Mouse (Mus musculus) frontal cortex, postnatal 10 days (tissue): ENCODE data around the gene Rel.
"Not testable (repeated sequence)": the region's sequence is repeated elsewhere in the genome, so short reads cannot be mapped to it uniquely, and the experiment has no call there.

Experiments
- DNase-seq, 2 experiments: peaks; one replicate each; pipeline ENCODE4 v3.0.0; 2022; ENCODE audit warnings: low spot score in 2 of 2, mixed read lengths in 1 of 2

The Rel gene

DNA sequence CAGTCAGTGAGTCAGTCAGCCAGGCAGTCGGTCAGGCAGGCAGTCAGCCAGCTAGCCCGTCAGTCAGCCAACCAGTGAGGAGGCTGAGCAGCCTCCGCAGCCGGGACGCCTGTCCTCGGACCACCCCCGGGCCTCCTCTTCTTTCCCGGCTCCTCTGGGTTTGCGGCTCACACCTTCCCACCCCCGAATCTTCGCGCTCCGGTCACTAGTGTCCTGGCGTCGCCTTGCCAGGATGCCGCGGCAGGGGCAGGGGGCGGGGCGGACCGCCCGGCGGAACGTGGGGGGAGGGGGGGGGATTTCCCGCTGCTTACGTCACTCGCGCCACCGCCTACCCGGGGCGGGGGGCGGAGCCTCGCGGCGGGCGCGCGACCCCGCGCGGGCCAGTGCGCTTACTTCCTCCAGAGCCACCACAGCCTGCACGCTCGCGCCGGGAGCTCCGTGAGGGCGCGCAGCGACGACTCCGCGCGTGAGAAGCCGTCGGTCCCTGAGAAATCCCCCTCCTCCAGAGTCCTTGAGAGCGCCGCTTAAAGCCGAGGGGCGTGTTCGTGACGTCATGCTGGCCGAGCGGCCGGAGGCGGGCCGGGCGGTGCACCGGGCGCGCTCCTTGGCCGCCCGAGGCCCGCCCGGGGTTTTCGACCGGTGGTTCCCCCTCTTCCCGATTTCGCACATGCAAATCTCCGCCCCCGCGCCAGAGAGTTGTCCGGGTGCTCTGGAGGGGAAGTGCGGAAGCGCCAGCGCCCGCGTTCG is at the start of gene Rel:
Rel (minus strand) TSS at position 211 of the 747 bp plus-strand sequence.
- peak; percentile 80 to 86 for DNase-seq

DNA sequence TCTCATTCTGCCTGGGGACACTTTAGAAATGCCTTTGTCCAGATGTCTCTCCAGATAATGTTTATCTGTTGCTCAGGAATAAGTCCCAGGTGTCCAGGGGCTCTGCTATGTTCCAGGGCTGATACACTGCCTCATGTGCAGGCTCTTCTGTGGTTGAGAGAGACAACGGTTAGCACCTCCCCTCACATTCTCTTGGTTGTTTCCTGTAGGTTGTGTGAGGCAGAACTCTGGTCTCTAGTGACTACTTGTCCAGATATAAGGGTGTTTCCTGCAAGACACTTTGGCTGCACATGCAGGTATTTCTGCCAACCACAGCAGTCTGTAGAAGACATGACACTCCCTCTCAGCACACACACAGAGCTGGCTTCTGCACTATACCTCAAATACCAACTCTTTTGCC is 48.0 kb upstream of the Rel start:
- DNase-seq, result no peak

DNA sequence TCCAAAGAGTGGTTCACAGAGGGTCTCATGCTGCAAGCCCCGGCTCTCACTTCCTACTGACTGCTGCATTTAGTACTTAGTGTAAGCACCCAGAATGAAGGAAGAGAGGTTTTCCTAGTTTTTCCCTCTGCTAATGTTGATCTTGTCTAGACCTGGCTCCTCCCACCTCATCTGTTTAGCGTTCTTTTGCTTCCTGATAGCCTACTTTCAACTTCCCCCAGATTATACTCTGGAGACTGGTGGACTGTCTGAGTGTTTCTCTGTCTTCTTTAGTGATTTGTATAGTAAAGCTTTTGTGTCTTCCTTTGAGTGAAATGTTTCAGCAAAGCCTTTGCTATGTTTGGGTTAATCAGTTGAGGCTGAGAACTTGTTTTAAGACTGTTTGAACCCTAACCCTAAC is 40.0 kb upstream of the Rel start:
- no peak for DNase-seq

DNA sequence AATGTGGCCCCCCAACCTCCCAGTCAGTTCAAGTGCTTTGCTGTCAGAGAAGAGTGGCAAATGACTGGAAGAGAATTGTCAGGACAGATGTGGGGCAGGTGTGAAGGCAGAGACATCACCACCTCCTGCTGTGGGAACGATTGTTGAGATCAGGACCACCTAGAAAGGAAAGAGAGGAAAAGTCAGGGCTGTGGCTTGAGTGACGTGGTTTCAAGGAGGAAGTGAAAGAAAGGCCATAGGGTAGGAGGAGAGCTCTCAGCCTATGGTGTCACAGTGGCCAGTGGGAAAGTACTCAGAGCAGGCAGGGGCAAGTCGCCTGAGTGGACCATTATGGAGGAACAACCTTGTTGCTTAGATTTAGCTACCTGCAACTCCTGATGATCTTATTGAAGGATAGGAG is 34.9 kb upstream of the Rel start:
- DNase-seq, result no peak

DNA sequence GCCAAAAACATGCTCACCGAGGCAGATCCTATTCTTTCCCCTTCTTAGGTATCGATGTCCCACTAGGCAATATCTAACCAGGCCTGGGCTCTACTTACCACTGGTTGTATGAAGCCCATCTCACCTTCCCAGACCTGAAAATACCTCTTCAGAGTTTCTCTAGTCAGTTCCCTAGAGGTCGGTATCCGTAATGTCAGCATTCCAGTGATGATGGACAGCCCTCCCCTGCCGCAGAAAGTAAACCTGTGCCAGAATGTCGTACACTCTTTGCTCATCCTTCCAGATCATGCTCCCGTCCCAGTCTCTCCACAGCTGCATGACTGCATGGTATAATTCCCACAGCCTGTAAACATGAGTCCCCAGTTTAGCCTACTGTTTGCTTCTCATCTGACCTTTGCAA is 32.4 kb upstream of the Rel start:
- DNase-seq, result no peak

DNA sequence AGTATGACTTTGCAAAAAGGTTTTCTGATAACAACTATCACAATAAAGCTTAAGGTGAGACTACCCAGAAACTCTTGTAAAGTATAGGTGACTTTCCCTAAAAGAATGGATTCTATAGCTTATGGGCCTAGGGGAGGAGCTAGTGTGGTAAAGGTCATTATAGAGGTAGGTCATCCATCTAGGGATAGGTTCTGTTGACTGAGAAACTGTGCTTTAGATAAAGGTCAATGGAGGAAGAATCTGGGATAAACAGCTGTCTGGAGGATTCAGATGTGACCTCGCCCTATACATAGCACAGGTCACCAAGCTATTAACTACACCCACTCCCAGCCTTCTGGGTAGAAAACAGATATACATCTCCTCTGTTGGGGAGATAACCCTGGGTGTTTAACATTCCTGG is 31.5 kb upstream of the Rel start:
- DNase-seq, result no peak

DNA sequence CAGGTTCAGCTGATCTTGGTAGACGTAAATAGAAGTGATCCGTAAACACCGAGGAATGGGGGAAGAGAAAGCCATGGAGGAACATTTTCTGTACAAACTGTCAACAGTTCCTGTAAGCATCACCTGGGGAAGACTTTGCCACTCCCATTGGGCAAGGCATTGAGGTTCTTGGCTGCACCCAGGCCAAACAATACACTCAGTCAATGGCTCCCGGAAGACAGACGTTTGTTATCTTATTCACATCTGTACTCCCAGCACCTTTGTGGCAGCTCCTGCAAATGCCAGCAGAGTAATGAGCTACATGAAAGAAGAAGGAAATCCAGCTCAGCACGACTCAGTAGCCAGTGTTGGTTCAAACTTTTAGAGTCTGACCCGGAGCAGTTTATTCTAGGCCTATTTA is 31.1 kb upstream of the Rel start:
- no peak for DNase-seq

DNA sequence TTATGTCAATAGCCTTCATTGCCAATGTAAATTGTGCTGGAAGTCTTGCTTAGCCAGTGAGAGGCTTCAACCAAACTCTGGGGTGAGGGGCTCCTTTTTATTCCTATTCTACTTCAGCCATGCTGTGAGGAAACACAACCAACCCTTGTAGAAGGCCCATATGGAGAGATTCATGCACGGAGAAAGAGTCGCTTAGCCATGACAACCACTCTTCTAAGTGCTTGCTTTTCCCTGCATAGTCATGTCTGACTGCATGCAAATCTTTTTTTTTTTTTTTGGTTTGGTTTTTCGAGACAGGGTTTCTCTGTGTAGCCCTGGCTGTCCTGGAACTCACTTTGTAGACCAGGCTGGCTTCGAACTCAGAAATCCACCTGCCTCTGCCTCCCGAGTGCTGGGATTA is 12.9 kb upstream of the Rel start:
- DNase-seq, result not testable (repeated sequence)

DNA sequence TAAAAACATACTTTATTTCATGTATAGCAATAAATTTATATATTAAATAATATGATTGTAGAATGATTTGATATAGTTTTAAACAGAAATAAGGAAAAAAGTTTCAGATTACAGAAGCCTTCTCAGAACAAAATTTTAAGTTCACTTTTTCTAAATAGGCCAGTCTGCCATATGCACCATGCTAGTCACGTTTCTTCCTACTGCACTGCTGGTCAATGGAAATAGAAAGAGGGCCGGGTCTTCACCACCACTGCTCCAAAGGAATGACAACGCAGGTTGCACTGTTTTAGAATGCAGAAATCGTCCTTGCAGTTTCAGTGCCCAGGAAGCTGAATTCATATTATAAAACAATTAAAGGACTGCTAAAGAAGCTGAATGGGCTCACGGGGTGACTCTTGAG is 12.3 kb upstream of the Rel start:
- DNase-seq, result no peak

DNA sequence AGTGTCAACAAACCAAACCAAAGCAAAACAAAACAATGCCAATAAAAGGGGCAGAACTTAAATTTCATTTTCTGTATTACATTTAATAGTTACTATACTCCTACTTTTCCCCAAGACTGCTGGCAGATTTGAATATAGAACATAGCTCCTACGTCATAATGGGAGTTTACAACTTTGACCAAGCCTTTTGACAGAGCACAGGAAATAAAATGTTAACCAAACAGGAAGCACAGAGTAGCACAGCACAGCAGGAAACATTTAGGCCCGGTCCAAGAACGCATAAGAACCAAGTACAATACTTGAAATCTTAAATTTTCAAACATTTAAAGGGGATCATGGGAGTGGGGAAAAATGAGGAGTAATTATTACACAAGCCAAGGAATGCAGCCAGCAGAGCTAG is 11.3 kb upstream of the Rel start:
- no peak for DNase-seq

DNA sequence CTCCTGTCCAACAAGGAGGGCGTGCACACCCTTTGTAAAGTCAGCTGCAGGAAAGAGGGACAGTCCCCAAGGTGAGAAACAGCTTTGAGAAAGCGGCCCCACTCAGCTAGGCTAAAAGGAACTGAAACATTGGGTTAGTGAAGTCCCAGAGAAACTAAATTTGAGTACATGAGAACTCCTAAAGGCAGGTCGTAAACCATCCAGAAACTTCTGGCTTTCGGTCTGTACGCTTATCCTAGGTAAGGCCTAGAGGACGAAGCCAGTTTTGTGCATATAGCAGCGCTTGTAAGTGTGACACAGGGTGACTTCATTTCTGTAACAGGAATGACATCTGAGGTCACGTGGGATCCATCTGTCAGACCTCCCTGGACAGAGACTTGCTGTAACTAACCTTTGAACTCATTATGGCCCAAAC is 8.0 kb upstream of the Rel start:
- no peak for DNase-seq

DNA sequence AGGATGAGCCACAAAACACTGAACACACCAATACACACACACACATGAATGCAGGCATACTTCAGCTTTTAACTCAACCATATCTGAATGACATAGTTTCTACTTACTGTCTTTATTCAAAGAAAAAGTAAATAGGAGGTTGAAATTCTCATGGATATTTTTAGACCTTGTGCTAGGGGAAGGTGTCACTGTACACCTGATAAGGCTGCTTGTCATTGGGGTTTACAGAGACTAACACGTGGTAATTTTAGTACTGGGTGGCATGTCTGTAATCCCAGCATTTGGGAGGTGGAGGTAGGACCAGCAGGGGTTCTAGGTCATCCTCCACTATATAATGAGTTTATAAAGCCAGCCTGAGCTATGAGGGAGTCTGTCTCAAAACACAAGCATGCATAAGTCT is 1.7 kb upstream of the Rel start:
- no peak for DNase-seq

DNA sequence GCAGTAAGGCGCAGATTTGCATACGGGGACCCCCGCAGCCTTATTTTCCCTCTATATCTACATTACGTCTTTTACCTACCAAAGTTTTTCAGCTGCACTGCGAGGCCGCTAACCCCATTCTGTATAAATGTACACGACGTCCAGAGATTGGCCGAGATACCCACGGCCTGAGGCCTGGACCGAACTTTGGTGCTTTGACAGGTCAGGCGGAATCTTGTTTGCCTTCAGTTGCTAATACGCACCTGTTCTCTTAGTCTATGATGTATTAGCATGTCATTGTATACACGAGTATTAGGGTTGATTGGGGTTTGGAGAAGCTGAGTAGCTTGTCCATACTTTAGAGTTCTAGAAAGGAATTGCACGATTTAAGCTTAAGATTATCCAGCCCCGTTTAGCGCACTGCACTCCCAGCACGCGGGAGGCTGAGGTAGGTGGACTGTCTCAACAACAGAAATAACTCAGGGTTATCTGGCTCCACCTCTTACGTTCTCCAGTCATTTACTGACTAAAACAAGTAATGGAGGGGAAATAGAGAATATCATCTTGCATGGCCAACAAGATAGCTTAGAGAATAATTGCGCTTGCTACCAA is 832 bp upstream of the Rel start:
- DNase-seq, result no peak

DNA sequence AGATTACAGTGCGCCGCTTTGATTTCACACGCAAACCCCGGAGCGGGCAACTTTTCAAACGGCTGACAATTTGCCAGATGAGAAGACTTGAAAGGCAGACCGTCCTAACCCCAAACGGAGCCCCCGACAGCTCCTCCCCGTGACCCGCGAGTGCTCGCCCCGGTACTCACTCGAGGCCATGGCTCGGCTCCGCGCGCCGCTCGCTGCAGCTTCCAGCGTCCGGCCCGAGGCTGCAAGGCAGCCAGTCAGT is 335 bp downstream of the Rel start:
- no peak for DNase-seq

DNA sequence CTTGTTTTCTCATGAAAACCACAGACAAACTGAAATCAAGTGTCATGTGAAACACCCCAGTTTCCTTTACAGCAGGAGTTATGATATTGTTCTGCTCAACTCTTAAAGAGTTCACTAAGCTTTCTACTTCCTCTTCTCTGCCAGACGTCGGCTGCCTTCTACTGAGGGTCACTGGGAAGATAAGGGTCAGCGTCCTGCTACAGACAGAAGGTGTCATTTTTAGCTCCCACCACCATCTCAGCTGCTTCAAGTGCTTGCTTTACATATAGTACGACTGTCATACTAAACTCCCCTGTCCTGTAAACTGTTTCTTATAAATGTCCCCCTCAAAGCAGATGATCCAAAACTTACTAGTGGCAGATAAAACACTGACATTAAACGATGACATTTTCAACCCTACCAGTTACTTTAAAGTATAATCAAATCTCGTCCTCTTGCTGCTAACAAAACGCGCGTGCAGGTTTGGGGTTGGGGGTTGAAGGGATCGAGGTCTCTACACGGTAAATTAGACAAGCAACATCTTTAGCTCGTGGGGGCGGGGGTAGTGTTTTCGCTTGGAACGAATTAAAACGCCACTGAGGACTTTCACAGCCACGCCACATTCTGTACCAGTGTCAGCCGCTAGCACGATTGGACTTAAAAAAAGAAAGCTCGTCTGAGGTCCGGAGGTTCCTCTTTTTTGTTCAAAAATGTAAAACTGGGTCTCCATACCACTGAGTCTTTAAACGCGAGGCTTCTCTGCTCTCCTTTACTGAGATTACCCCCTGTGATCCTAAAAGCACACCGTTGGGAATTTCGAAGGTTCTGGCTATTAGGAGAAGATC is 872 bp downstream of the Rel start:
- peak; percentile 15 to 18 for DNase-seq

DNA sequence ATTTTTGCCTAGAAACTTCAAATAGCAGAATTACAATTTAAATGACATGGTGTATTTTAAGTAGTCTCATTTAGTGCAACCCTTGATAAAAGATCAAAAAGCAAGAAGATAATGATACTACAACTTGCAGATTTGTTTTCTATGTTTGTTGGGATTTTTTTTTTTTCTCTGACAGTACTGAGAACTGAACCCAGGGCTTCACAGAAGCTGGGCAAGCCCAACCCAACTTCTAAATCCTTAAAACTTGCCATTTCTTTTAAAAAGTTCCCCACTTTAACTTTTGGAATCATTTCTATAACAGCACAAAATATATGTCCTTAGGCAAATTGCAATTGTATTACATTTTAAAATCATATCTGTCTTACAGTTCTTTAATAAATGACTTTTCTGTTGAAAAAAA is 1.7 kb downstream of the Rel start:
- no peak for DNase-seq

DNA sequence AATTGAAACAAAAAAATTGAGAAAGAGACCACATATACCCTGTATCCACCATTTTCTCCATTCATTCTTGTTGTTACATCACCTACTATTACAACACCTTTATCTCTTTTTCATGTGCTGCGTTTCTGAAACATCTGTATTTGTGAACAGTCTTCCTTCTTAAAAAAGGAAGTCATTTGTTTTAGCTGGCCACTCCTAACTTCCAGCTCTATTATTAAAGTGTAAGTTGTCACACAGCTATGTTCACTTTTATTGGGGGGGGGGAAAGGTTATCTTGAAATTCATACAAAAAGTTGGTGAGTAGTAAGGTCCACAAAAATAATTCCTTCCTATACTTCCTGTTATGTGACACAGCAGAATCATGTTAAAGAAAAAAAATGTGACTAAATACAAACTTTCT is 2.8 kb downstream of the Rel start:
- DNase-seq, result no peak

DNA sequence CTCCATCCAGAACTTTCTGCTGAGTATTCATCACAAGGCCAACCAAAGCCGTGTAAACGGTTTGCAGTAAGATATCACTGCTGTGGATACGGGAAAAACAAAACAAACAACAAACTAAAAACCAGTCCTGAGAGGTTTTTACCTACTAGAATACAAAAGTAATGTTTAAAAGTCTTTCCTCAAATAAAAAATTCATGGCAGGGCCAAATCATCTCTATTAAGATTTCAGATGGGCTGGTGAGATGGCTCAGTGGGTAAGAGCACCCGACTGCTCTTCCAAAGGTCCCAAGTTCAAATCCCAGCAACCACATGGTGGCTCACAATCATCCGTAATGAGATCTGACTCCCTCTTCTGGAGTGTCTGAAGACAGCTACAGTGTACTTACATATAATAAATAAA is 3.4 kb downstream of the Rel start:
- not testable (repeated sequence) for DNase-seq

DNA sequence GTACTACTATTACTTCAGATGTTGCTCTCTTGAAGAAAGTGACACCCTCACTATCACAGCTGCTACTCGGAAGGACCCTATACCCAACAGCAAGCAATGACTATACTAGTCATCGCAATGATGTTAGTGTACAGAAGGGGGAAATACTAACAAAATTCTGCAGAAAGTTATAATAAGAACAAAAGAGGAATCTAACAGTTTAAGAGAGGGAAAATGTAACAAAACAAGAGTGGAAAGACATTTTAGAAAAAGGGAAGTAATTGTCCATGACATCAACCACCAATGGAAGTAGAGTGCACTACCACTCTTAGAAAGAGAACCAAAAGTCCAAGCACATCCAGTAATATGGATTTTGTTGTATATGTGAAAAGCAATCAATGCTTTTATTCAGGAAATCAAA is 8.1 kb downstream of the Rel start:
- no peak for DNase-seq

DNA sequence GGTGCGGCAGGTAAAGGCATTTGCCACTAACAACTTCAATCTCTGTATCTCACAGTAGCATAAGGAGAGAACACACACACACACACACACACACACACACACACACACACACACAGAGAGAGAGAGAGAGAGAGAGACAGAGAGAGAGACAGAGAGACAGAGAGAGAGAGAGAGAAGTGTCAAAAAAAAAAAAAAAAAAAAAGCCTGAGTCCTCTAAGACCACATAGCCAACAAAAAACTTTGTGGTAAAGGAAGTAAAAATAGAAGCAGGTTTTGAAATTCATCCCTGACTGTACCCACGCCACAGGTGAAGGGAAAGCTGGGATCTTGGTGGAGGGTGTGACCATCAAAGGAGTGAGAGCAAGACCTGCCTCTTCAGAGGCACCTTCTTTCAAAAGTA is 12.6 kb downstream of the Rel start:
- DNase-seq, result no peak

DNA sequence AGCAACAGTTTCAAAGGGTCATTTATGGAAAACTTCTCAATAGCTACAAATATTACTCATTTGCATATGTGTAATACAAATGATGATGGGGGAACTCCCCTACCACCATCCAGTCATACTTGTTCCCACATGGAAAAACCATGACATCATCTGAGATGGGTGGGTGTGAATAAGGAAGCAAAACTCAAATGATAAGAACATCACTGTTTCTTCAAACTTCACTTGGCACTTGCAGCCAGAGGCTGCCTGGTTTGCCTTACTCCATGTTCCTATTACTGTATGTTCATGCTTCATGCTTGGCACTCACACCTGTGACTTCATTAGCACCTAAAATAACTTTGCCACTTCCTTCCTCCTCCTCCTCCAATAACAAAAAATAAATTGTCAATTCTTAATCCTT is 16.4 kb downstream of the Rel start:
- DNase-seq, result no peak

DNA sequence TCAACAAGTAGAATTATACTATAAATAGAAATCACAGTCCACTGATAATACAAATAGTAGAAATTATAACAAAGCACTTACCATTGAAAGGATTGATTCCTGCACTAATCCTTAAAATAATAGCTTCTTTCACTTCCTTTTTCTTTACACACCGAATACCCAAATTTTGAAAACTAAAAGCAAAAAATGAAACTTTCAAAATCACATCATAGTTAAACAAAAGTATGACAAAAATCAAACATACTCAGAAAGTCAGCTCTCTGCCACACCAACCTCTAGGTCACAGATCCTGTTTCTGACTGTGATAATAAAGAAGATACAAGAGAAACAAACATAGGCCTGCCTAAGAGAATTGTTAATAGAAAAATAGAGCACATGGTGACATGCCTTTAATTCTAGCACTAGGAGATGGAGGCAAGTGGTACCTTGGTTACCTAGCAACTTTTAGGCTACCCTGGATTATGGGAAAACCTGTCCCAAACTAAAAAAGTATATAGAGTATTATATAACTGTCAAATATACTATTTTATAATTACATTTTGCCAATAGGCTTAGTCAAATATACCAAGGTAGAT is 17.5 kb downstream of the Rel start:
- no peak for DNase-seq

DNA sequence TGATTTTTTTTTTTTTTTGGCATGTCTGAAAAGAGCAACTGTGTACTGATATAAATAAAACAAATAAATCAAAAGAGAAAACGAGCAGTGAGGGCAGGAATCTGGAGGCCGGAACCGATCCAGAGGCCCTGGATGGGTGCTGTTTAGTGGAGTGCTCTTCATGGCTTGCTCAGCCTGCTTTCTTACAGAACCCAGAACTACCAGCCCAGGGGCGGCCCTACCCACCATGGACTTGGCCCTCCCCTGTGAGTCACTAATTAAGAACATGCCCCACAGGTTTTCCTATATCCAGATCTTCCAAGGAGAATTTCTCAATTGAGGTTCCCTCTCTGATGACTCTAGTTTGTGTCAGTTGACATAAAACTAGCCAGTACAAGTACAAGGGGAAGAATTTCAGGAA is 24.7 kb downstream of the Rel start:
- no peak for DNase-seq
